Mouse (Mus musculus): ENCODE measurements around the gene Olfr432. TPM values are rescaled to one million over a fixed set of nuclear protein-coding genes. Genes with fewer than 3 reads are reported as not detected.
"Not testable (repeated sequence)": the region's sequence is repeated elsewhere in the genome, so short reads cannot be mapped to it uniquely, and the experiment has no call there.

The Olfr432 gene
- polyA plus RNA-seq, 1 experiment from 2014 or later: not detected

DNA sequence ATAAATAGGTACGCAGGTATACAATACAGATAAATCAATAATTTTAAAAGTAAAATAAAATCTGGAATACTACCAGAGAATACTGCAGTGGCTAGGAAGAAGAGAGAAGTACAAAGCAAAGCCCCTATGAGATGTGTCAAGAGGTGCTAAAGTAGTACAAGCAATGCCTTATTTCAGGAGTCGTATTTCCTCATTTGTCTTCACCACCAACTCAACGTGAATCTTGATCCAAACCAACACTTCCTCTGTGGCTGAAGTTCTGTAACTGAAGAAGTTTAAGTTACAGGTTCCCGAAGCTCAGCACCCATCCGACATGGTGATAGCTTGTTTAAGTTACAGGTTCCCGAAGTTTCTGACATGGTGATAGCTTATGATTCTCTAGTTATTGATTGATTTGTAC, 778 bp upstream of the Olfr432 start:
- H3K27me3 ChIP-seq (ENCODE audit: control insufficient read depth, insufficient read depth, low read length); H3K4me2 ChIP-seq (replicated peaks); H3K9me3 ChIP-seq (ENCODE audit: control insufficient read depth, low read length); H3K36me3 ChIP-seq (replicated peaks; ENCODE audit: control insufficient read depth, insufficient read depth); H3K4me1 ChIP-seq (replicated peaks; ENCODE audit: control insufficient read depth, insufficient read depth, low read length); DNase-seq (ENCODE audit: low spot score); ATAC-seq (ENCODE audit: low FRiP score); H3K27ac ChIP-seq; H3K4me3 ChIP-seq (replicated peaks; ENCODE audit: low read length); H3K9ac ChIP-seq: not testable (repeated sequence)
- WGBS: 88% methylated on average over 6 of the region's 6 CpGs

DNA sequence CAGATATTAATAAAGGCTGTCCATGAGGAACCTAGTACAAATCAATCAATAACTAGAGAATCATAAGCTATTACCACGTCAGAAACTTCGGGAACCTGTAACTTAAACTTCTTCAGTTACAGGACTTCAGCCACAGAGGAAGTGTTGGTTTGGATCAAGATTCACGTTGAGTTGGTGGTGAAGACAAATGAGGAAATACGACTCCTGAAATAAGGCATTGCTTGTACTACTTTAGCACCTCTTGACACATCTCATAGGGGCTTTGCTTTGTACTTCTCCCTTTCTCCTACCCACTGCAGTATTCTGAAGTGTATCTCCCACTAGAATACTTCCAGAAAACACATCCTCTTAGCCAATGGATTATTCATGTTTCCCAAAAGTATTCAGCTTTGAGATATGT, 352 bp downstream of the Olfr432 start:
- WGBS: 89% methylated on average over 4 of the region's 4 CpGs
- not testable (repeated sequence) for ATAC-seq (ENCODE audit: low FRiP score); H3K9ac ChIP-seq; H3K36me3 ChIP-seq (replicated peaks; ENCODE audit: control insufficient read depth, insufficient read depth); H3K4me3 ChIP-seq (replicated peaks; ENCODE audit: low read length); H3K4me2 ChIP-seq (replicated peaks); H3K9me3 ChIP-seq (ENCODE audit: control insufficient read depth, low read length); H3K27me3 ChIP-seq (ENCODE audit: control insufficient read depth, insufficient read depth, low read length); H3K27ac ChIP-seq; DNase-seq (ENCODE audit: low spot score); H3K4me1 ChIP-seq (replicated peaks; ENCODE audit: control insufficient read depth, insufficient read depth, low read length)

DNA sequence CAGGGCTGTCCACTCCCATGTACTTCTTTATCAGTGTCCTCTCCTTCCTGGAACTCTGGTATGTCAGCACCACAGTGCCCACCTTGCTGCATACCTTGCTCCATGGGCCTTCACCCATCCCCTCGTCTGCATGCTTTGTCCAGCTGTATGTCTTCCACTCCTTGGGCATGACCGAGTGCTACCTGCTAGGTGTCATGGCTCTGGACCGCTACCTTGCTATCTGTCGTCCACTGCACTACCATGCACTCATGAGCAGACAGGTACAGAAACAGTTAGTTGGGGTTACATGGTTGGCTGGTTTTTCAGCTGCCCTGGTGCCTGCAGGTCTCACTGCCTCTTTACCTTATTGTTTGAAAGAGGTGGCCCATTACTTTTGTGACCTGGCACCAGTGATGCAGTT, 1.5 kb downstream of the Olfr432 start:
- ATAC-seq (ENCODE audit: low FRiP score): peak; percentile 31; the same call in 1 of the 2 replicates
- 90% methylated on average over 4 of the region's 4 CpGs for WGBS
- Histone ChIP-seq H3K9ac (no peak overlapping the region), H3K27ac (no peak overlapping the region), H3K4me3 (replicated peaks; ENCODE audit: low read length) (no peak overlapping the region), H3K4me1 (replicated peaks; ENCODE audit: control insufficient read depth, insufficient read depth, low read length) (no peaks in the 10 kb centered on the region), H3K9me3 (ENCODE audit: control insufficient read depth, low read length) (no peaks in the 10 kb centered on the region), H3K4me2 (replicated peaks) (no peak overlapping the region), H3K27me3 (ENCODE audit: control insufficient read depth, insufficient read depth, low read length) (no peaks in the 10 kb centered on the region), H3K36me3 (replicated peaks; ENCODE audit: control insufficient read depth, insufficient read depth) (no peaks in the 10 kb centered on the region)
- DNase-seq (ENCODE audit: low spot score): no peak

DNA sequence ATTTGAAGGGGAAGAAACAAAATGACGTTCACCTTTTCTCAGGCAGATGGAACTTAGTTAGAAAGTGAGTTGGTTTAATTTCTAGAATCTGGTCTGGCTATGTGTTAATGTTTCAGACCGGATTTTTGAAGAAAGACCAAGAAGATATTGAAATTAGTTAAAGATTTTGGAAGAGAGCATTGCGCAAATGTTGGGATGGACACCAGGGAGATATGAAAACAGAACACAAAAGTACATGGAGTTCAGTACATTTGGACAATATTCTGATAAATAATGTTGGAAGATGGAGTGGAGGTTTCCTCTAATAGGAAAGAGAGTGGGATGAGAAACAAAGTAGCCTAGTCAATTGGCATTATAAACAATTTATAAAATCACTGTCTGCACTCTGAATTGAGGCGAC, 2.5 kb downstream of the Olfr432 start:
- Histone ChIP-seq H3K9ac (no peak overlapping the region), H3K27ac (no peak overlapping the region), H3K36me3 (replicated peaks; ENCODE audit: control insufficient read depth, insufficient read depth) (no peaks in the 10 kb centered on the region), H3K4me2 (replicated peaks) (no peak overlapping the region), H3K4me1 (replicated peaks; ENCODE audit: control insufficient read depth, insufficient read depth, low read length) (no peaks in the 10 kb centered on the region), H3K9me3 (ENCODE audit: control insufficient read depth, low read length) (no peaks in the 10 kb centered on the region), H3K27me3 (ENCODE audit: control insufficient read depth, insufficient read depth, low read length) (no peaks in the 10 kb centered on the region), H3K4me3 (replicated peaks; ENCODE audit: low read length) (no peak overlapping the region)
- 91% methylated on average over 4 of the region's 4 CpGs for WGBS
- no peak for DNase-seq (ENCODE audit: low spot score)
- no peak for ATAC-seq (ENCODE audit: low FRiP score)

DNA sequence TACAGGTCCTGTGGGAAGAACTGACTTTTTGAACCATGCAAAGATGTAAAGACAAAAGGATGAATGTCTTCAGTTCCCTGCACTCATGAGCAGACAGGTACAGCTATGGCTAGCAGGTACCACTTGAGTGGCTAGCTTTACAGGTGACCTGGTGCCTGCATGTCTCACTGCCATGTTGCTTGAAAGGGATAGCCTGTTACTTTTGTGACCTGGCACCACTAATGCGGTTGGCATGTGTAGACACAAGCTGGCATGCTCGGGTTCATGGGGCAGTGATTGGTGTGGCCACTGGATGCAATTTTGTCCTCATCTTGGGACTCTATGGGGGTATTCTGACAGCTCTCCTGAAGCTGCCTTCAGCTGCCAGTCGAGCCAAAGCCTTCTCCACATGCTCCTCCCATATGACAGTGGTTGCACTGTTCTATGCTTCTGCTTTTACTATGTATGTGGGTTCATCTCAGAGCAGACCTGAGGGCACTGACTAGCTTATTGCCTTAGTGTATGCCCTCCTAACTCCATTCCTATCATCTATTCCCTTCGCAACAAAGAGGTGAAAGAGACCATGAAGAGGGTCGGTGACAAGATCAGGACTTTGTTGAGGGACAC, 3.0 kb downstream of the Olfr432 start:
- no peak for ATAC-seq (ENCODE audit: low FRiP score)
- H3K9me3 ChIP-seq (ENCODE audit: control insufficient read depth, low read length): no peaks in the 10 kb centered on the region
- no peaks in the 10 kb centered on the region for H3K4me1 ChIP-seq (replicated peaks; ENCODE audit: control insufficient read depth, insufficient read depth, low read length)
- no peaks in the 10 kb centered on the region for H3K36me3 ChIP-seq (replicated peaks; ENCODE audit: control insufficient read depth, insufficient read depth)
- 93% methylated on average over 5 of the region's 5 CpGs for WGBS
- H3K4me3 ChIP-seq (replicated peaks; ENCODE audit: low read length): no peak overlapping the region
- H3K9ac ChIP-seq: no peak overlapping the region
- no peaks in the 10 kb centered on the region for H3K27me3 ChIP-seq (ENCODE audit: control insufficient read depth, insufficient read depth, low read length)
- H3K27ac ChIP-seq: no peak overlapping the region
- no peak for DNase-seq (ENCODE audit: low spot score)
- H3K4me2 ChIP-seq (replicated peaks): no peak overlapping the region

DNA sequence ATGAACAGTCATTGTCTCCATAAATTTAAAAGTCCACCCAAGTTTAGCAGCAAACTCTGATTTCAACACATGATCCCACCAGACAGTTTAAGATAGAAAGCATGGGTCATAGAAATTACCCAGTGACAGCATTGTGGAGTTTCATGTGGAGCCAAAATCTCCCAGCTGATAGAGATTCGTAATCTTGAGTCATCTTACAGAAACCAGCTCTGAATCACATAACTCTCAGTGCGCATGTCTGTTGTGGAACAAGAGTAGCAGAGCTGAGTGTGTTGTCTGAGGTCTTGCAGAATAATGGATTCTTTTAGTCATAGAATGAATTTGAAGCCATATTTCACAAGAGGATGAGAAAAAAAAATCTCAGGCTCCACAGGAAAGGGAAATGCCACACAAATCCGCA, 4.0 kb downstream of the Olfr432 start:
- 89% methylated on average over 3 of the region's 3 CpGs for WGBS
- DNase-seq (ENCODE audit: low spot score) (no peak), ATAC-seq (ENCODE audit: low FRiP score) (no peak)
- Histone ChIP-seq H3K4me2 (replicated peaks) (no peak overlapping the region), H3K9me3 (ENCODE audit: control insufficient read depth, low read length) (no peaks in the 10 kb centered on the region), H3K27me3 (ENCODE audit: control insufficient read depth, insufficient read depth, low read length) (no peaks in the 10 kb centered on the region), H3K9ac (no peak overlapping the region), H3K36me3 (replicated peaks; ENCODE audit: control insufficient read depth, insufficient read depth) (no peaks in the 10 kb centered on the region), H3K27ac (no peak overlapping the region), H3K4me3 (replicated peaks; ENCODE audit: low read length) (no peak overlapping the region), H3K4me1 (replicated peaks; ENCODE audit: control insufficient read depth, insufficient read depth, low read length) (no peaks in the 10 kb centered on the region)

DNA sequence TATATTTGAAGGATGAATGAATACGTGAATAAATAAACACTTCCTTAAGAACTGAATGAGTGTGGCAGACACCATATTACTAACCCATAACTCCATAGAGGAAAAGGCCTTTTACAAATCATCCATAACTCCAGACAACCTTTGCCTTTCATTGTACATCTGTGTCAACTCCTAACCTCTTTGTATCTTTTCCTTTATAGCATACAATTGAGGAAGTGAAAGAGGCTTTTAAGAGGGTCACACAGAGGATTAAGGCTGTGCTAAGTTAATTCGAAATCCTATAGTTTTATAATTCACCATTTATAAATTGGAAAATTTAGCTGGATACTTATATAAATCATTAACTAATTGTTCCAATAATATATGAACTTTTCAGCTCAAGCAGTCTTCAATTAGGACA, 6.2 kb downstream of the Olfr432 start:
- H3K27me3 ChIP-seq (ENCODE audit: control insufficient read depth, insufficient read depth, low read length): no peaks in the 10 kb centered on the region
- WGBS: 85% methylated on average over 2 of the region's 2 CpGs
- no peaks in the 10 kb centered on the region for H3K4me1 ChIP-seq (replicated peaks; ENCODE audit: control insufficient read depth, insufficient read depth, low read length)
- H3K36me3 ChIP-seq (replicated peaks; ENCODE audit: control insufficient read depth, insufficient read depth): no peaks in the 10 kb centered on the region
- no peak overlapping the region for H3K9ac ChIP-seq
- no peaks in the 10 kb centered on the region for H3K9me3 ChIP-seq (ENCODE audit: control insufficient read depth, low read length)
- H3K4me2 ChIP-seq (replicated peaks): no peak overlapping the region
- ATAC-seq (ENCODE audit: low FRiP score): no peak
- H3K27ac ChIP-seq: no peak overlapping the region
- no peak overlapping the region for H3K4me3 ChIP-seq (replicated peaks; ENCODE audit: low read length)
- DNase-seq (ENCODE audit: low spot score): no peak

DNA sequence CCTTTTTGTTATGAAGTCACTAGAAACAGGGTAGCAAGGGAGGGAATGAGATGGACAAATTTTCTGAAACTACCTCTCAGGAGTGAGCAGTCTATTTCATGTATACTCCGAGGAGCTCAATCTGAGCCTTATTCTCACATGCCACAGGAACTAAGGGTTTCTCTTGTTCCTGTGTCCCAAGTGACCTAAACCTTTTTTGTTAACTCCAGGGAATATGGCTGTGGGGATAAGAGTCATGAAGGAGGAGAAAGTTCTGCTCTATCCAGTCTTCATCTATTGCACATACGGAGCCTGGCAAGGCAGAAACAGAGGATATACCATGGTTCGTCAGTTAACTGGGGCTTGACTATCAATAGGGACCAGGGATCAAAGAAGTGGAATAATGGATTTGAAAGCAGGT, 17.3 kb downstream of the Olfr432 start, which contains the start of gene Olfr430:
Olfr430 (plus strand) TSS at position 301 of the 400 bp plus-strand sequence.
- H3K9me3 ChIP-seq (ENCODE audit: control insufficient read depth, low read length): no peaks in the 10 kb centered on the region
- no peak for ATAC-seq (ENCODE audit: low FRiP score)
- H3K9ac ChIP-seq: no peak within 1 kb of the TSS
- DNase-seq (ENCODE audit: low spot score): no peak
- H3K4me3 ChIP-seq (replicated peaks; ENCODE audit: low read length): no peak within 1 kb of the TSS
- no peaks in the 10 kb centered on the region for H3K36me3 ChIP-seq (replicated peaks; ENCODE audit: control insufficient read depth, insufficient read depth)
- no peak within 1 kb of the TSS for H3K4me2 ChIP-seq (replicated peaks)
- no peak within 1 kb of the TSS for H3K27ac ChIP-seq
- no peaks in the 10 kb centered on the region for H3K4me1 ChIP-seq (replicated peaks; ENCODE audit: control insufficient read depth, insufficient read depth, low read length)
- H3K27me3 ChIP-seq (ENCODE audit: control insufficient read depth, insufficient read depth, low read length): no peaks in the 10 kb centered on the region
- WGBS: 90% methylated on average over 3 of the region's 3 CpGs

DNA sequence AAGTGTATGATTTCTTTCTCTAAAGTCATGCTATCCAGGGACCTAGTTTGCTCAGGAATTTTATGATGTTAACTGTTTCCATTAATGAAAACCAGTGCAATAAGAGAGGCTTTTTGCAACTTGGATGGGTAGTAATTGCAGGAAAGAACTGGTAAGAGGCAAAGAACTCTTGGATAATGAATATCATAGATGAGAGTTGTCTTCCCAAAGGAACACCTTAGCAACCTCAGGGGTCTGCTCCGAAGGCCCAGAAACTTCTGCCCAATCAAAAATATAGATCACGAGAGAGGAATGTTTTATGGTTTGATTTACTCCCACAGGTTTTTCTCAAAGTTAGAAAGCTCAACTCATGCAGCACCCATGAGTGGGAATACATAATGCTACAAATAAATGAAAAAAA, 35.0 kb downstream of the Olfr432 start, which contains the start of gene Olfr429:
Olfr429 (plus strand) TSS at position 301 of the 400 bp plus-strand sequence.
- Histone ChIP-seq H3K4me3 (replicated peaks; ENCODE audit: low read length) (no peak within 1 kb of the TSS), H3K4me1 (replicated peaks; ENCODE audit: control insufficient read depth, insufficient read depth, low read length) (no peaks in the 10 kb centered on the region), H3K9ac (no peak within 1 kb of the TSS), H3K27me3 (ENCODE audit: control insufficient read depth, insufficient read depth, low read length) (no peaks in the 10 kb centered on the region), H3K4me2 (replicated peaks) (no peak within 1 kb of the TSS), H3K27ac (no peak within 1 kb of the TSS), H3K9me3 (ENCODE audit: control insufficient read depth, low read length) (no peaks in the 10 kb centered on the region), H3K36me3 (replicated peaks; ENCODE audit: control insufficient read depth, insufficient read depth) (no peaks in the 10 kb centered on the region)
- no peak for DNase-seq (ENCODE audit: low spot score)
- ATAC-seq (ENCODE audit: low FRiP score): no peak
- WGBS: 90% methylated on average over 2 of the region's 2 CpGs

DNA sequence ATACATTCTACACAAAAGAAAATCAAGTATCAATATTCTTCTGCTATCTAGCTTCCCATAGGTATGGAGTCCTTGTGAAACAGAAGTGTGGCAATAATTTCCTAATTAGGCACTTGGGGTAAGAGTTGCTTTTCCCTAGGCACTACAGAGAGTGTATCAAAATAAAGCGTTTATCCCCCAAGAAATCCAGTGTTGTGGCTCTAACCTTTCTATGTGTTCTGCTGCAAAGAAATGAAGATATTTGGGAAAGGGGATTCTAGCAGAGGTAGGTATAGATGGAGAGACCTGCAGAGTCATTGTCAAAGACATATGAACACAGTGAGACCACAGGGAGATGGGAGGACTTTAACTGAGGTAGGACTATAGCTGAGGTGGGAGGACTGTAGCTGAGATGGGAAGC, 47.6 kb downstream of the Olfr432 start, which contains the start of gene Olfr427:
Olfr427 (plus strand) TSS at position 301 of the 400 bp plus-strand sequence.
- Histone ChIP-seq H3K9ac (no peak within 1 kb of the TSS), H3K36me3 (replicated peaks; ENCODE audit: control insufficient read depth, insufficient read depth) (no peaks in the 10 kb centered on the region), H3K4me3 (replicated peaks; ENCODE audit: low read length) (no peak within 1 kb of the TSS), H3K4me1 (replicated peaks; ENCODE audit: control insufficient read depth, insufficient read depth, low read length) (no peaks in the 10 kb centered on the region), H3K9me3 (ENCODE audit: control insufficient read depth, low read length) (no peaks in the 10 kb centered on the region), H3K4me2 (replicated peaks) (no peak within 1 kb of the TSS), H3K27ac (no peak within 1 kb of the TSS), H3K27me3 (ENCODE audit: control insufficient read depth, insufficient read depth, low read length) (no peaks in the 10 kb centered on the region)
- ATAC-seq (ENCODE audit: low FRiP score) (no peak), DNase-seq (ENCODE audit: low spot score) (no peak)
- WGBS: 100% methylated on average over 1 of the region's 1 CpGs

All from hindbrain, embryonic 14.5 days (tissue).